Mouse (Mus musculus) macrophage (primary cell): ENCODE measurements around the gene Gm14325. TPM values are rescaled to one million over a fixed set of nuclear protein-coding genes. Genes with fewer than 3 reads are reported as not detected.
A peak's percentile ranks its signal among the peaks of the same experiment; 100 is the strongest.
"Not testable (repeated sequence)": the region's sequence is repeated elsewhere in the genome, so short reads cannot be mapped to it uniquely, and the experiment has no call there.

Experiments
- H3K27ac ChIP-seq: fragments of 350-480 bp; formaldehyde crosslinking; 2 replicates; pipeline ENCODE4 v1.9.0; 2021
- H3K36me3 ChIP-seq: fragments of 350-480 bp; formaldehyde crosslinking; 2 replicates; pipeline ENCODE4 v1.9.0; 2021; ENCODE audit errors: inconsistent target
- H3K4me3 ChIP-seq: fragments of 350-480 bp; formaldehyde crosslinking; 2 replicates; pipeline ENCODE4 v1.9.0; 2021; ENCODE audit errors: inconsistent target
- H3K79me2 ChIP-seq: fragments of 350-480 bp; formaldehyde crosslinking; 2 replicates; pipeline ENCODE4 v1.9.0; 2021; ENCODE audit errors: inconsistent target
- WGBS: methylation state at CpG from one replicate; pipeline ENCODE4 v1.1.7; 2026; ENCODE audit warnings: inconsistent platforms; ENCODE audit not compliant: missing documents; 5-methylcytosine and 5-hydroxymethylcytosine counted together
- polyA plus RNA-seq: library from polyadenylated mRNA; stranded (reverse); fragments of 250-400 nt; gene quantifications from 3 replicates; pipeline ENCODE4 v1.2.4, GENCODE M21; 2018; ENCODE audit warnings: inconsistent platforms
- total RNA-seq, 78 experiments: library from RNA; depleted of rRNA; stranded (reverse); fragments of 250-400 nt; gene quantifications; 1 replicate in 9 of 78; 2 replicates in 24 of 78; 3 replicates in 43 of 78; 4 replicates in 2 of 78; pipeline ENCODE4 v1.2.4; 2018; ENCODE audit warnings: inconsistent platforms in 56 of 78

Gm14325 gene
- total RNA-seq (2018; cell fraction: chromatin; rRNA removed) = 100 to 1,000 TPM in 5 of 26 experiments, 10 to 100 TPM in 21; 29.0 to 168 (median 60.1) TPM
- total RNA-seq (2018; cell fraction: cytosol; rRNA removed) = 10 to 100 TPM; 30.4 to 65.9 (median 41.3) TPM
- total RNA-seq (2018; cell fraction: nucleus; rRNA removed) = 100 to 1,000 TPM in 1 of 26 experiments, 10 to 100 TPM in 25; 33.1 to 112 (median 59.3) TPM
- 38.8 to 56.3 TPM (median 51.5 TPM) in 3 replicates for polyA plus RNA-seq

- H3K27ac ChIP-seq, H3K36me3 ChIP-seq: not testable (repeated sequence)
- Histone ChIP-seq H3K79me2 (peaks cover 39% of the 10 kb centered on the region), H3K4me3 (peak within 1 kb of the TSS; percentile 43)
- WGBS = 0% methylated on average over 1 of the region's 21 CpGs
Observed at GRCm38 (mm10) chr2:177839901-177840663, at the start of gene Gm14325. Gm14325 (minus strand) TSS chr2:177840336.

- not testable (repeated sequence) for H3K27ac ChIP-seq, H3K36me3 ChIP-seq, H3K79me2 ChIP-seq, H3K4me3 ChIP-seq
- WGBS = no CpG with 5 or more reads among the region's 14 CpGs
Observed at GRCm38 (mm10) chr2:177887743-177888142, 47.6 kb upstream of the Gm14325 start.

GRCm38 (mm10) chr2:177862254-177862653 is 22.1 kb upstream of the Gm14325 start:
- H3K27ac ChIP-seq, H3K36me3 ChIP-seq, H3K79me2 ChIP-seq, H3K4me3 ChIP-seq: not testable (repeated sequence)
- WGBS = 89% methylated on average over 2 of the region's 2 CpGs

- WGBS = 92% methylated on average over 1 of the region's 1 CpGs
- H3K36me3 ChIP-seq, H3K27ac ChIP-seq, H3K4me3 ChIP-seq, H3K79me2 ChIP-seq: not testable (repeated sequence)
Observed at GRCm38 (mm10) chr2:177843666-177844065, 3.5 kb upstream of the Gm14325 start.

- H3K79me2 ChIP-seq = peaks cover 43% of the 10 kb centered on the region
- H3K27ac ChIP-seq, H3K4me3 ChIP-seq: not testable (repeated sequence)
Observed at GRCm38 (mm10) chr2:177836756-177837155, 3.4 kb downstream of the Gm14325 start.

GRCm38 (mm10) chr2:177835733-177836536 is 4.2 kb downstream of the Gm14325 start:
- not testable (repeated sequence) for H3K36me3 ChIP-seq, H3K4me3 ChIP-seq, H3K27ac ChIP-seq
- peaks cover 43% of the 10 kb centered on the region for H3K79me2 ChIP-seq
- 98% methylated on average over 5 of the region's 5 CpGs for WGBS

More at GRCm38 (mm10) chr2:177836756-177837155, 3.4 kb downstream of the Gm14325 start:
- H3K36me3 ChIP-seq = not testable (repeated sequence)

GRCm38 (mm10) chr2:177821952-177822351 is 18.2 kb downstream of the Gm14325 start:
- H3K79me2 ChIP-seq, H3K27ac ChIP-seq, H3K4me3 ChIP-seq, H3K36me3 ChIP-seq: not testable (repeated sequence)
- WGBS = no CpG with 5 or more reads among the region's 5 CpGs

- no CpG with 5 or more reads among the region's 2 CpGs for WGBS
- H3K4me3 ChIP-seq, H3K36me3 ChIP-seq, H3K79me2 ChIP-seq, H3K27ac ChIP-seq: not testable (repeated sequence)
Observed at GRCm38 (mm10) chr2:177806170-177806569, 34.0 kb downstream of the Gm14325 start.

- H3K79me2 ChIP-seq, H3K4me3 ChIP-seq, H3K36me3 ChIP-seq, H3K27ac ChIP-seq: not testable (repeated sequence)
- WGBS = 17% methylated on average over 1 of the region's 1 CpGs
Observed at GRCm38 (mm10) chr2:177787351-177787750, 52.8 kb downstream of the Gm14325 start.

Other genes with a start within 250 kb of the Gm14325 start
- 1.6 to 2.6 TPM (median 1.9 TPM) in 3 replicates for gene Gm14322, start 81.0 kb downstream of the Gm14325 start, polyA plus RNA-seq
- gene Gm14327, start 56.8 kb upstream of the Gm14325 start, polyA plus RNA-seq = 1.0 to 1.4 TPM (median 1.1 TPM) in 3 replicates
- 0.91 to 3.0 TPM (median 2.8 TPM) in 3 replicates for gene Zfp972, start 85.3 kb upstream of the Gm14325 start, polyA plus RNA-seq
- 14.5 to 32.2 TPM (median 25.1 TPM) in 3 replicates for gene Gm14326, start 117.0 kb upstream of the Gm14325 start, polyA plus RNA-seq
- 8.5 to 12.1 TPM (median 9.2 TPM) in 3 replicates for gene Zfp971, start 182.9 kb upstream of the Gm14325 start, polyA plus RNA-seq
- gene Zfp931, start 238.1 kb upstream of the Gm14325 start, polyA plus RNA-seq = 7.2 to 13.1 TPM (median 10.9 TPM) in 3 replicates